Mouse (Mus musculus): ENCODE results near the gene Gpx1.

The Gpx1 gene

DNA sequence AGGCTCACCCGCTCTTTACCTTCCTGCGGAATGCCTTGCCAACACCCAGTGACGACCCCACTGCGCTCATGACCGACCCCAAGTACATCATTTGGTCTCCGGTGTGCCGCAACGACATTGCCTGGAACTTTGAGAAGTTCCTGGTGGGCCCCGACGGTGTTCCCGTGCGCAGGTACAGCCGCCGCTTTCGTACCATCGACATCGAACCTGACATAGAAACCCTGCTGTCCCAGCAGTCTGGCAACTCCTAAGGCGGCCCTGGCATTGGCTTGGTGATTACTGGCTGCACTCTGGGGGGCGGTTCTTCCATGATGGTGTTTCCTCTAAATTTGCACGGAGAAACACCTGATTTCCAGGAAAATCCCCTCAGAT lies 1.2 kb downstream of the Gpx1 start:
- DNase-seq (ENCODE audit: low spot score): peak; percentile 43

DNA sequence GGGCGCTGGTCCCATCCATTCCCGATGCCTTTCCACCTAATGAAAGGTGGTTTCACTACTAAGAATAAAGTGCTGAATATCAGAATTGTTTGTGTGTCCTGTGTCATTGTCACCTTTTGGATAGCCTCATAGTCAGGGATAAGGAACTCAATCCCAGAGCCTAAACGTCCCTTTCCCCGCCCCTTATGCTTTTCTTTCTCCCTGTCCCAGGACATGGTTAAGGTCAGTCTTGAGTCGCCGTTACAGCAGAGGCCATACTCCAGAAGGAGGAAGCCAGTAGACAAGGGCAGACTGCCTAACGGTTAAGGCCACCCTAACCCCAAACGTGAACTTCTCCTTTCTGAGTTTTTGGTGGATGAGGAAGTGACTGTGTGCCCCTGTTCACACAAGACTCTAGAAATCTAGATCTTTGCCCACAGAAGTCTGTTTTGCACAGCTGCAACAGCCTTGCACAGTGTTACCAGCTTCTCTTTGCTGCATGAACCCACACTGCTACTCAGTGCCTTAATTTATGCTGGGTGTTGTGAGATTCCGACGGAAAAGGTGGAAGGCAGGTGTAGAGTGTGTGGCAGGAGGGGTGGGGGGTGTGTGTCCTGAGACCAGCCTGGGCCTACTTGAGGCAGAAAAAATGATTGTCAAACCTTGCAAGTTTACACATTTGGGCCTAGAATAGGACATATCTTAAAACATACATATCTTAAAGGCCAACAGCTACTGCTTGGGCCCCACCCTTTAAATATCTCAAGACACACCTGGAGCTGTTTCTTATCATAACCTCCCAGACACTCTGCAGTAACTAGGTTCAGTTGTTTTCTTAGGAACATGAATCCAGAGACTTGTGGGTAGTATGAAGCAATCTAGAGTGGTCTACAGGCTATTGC lies 1.8 kb downstream of the Gpx1 start:
- peak; percentile 58 for DNase-seq (ENCODE audit: low spot score)

- no peak for DNase-seq (ENCODE audit: low spot score)
Measured at GRCm38 (mm10) chr9:108341139-108341475, 2.4 kb downstream of the Gpx1 start.

DNA sequence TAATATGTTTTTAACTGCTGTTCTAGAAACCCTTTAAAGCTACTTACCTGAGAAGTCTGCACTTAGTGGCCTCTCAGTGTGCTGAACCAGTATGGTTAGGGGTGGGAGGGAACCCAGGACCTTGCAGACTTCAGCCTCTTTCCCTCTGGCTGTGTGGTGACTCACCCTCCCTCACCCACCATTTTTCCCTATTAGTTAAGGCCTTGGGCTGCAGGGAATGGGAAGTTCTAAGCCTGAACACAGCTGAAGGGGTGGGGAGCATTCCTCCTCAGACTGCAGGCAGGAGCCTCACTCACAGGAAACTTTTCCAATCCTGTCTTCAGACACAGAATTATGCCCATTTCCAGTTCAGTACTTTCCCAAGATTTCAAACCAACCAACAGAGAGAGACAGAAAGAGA lies 3.1 kb downstream of the Gpx1 start:
- DNase-seq (ENCODE audit: low spot score): peak; percentile 82

DNA sequence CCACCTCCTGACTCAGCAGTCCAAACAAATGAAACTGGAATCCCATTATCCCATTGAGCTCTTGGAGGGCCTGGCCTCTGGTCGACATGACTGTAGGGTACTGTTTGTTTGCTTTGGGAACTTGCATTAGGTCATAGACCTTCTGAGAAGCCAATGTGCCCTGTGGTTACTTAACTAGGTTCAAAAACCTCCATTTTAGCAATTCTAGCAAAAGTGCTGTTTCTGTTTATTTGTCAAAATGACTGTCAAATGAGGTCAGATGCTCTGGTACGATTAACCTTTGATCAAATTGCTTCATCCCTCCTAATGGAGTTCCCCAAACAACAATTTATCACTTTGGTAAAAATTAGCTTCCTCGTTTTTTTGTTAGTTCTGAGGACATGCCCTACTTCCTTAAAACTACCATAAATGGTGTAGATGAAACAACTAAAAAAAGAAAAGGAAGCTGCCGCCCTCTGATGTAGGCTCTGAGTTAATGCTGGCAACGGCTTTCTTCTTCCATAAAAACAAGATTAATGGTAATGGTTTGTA lies 3.7 kb downstream of the Gpx1 start:
- DNase-seq (ENCODE audit: low spot score): peak; percentile 94

- peak; percentile 21 for DNase-seq (ENCODE audit: low spot score)
Measured at GRCm38 (mm10) chr9:108343331-108343730, 4.6 kb downstream of the Gpx1 start.

GRCm38 (mm10) chr9:108343835-108344234 lies 5.1 kb downstream of the Gpx1 start:
- no peak for DNase-seq (ENCODE audit: low spot score)

DNA sequence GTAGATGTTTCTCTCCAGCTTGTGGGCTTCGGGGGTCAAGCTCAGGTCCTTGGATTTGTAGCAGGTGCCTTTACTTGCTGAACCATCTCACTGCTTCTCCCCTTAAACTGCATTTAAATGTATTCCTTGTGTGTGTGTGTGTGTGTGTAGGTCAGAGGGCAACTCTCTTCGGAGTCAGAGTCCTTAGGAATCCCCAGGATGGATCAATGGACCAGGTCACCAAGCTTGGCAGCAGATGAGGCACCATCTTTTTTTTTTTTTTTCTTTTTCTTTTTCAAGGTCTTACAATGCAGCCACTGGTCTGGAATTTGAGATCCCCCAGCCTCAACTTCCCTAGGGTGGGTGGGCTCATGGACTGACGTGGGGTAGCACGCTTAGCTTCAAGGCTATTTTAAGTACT lies 5.8 kb downstream of the Gpx1 start:
- no peak for DNase-seq (ENCODE audit: low spot score)

GRCm38 (mm10) chr9:108347024-108347423 lies 8.3 kb downstream of the Gpx1 start:
- DNase-seq (ENCODE audit: low spot score): peak; percentile 63

DNA sequence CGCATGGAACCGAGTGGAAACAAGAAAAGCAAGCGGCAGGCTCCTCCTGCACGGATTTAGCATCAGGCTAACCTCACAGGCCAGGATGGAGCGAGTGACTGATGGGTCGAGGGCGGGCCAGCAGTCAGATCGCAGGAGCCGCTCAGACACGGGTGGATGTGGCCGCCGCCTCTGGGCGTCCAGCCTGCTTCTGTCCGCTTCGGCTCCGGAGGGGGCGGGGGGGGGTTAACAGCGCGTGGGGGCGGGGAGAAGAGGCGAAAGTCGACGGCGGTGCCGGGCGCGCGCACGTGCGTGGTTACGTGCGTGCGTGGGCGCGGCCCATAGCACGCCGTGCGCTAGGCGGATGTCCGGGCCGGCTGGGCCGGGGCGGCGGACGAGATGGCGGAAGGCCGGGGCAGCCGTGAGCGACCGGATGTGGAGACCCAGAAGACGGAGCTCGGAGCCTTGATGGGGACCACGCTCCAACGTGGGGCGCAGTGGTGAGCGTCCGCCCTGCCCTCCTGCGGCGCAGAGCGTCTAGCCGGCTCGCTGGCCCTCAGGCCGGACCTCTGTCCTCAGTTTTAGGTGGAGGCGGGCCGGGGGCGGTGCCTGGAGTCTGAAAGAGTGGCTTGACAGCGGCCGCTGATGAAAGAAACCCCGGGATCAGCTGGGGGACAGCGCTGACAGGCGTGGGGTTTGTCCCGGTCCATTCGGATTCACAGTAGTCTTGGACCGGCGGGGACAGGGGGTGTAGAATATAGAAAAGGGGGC lies 9.0 kb downstream of the Gpx1 start, which contains the start of gene Usp4:
Gene Usp4 (plus strand): TSS at position 314 of the 750 bp plus-strand sequence.
- DNase-seq (ENCODE audit: low spot score): peak; percentile 89

DNA sequence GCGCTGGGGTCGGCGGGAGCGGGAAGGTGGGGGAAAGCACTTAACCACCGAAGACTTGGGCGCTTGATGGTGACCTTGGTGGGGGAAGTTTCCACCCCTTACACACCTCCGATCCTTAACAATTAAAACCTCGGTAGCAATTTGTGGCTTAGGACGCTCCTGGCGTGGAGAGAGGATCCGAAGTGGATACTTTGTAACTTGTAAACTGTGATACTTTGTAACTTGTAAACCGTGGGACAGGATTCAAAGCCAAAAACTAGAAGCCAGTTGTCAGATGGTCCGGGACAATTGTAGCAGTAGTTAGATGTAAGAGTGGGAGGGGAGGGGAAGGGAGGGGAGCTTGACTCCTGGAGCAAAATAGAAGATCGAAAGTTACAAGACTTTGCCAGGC lies 9.6 kb downstream of the Gpx1 start:
- DNase-seq (ENCODE audit: low spot score): peak; percentile 23

DNA sequence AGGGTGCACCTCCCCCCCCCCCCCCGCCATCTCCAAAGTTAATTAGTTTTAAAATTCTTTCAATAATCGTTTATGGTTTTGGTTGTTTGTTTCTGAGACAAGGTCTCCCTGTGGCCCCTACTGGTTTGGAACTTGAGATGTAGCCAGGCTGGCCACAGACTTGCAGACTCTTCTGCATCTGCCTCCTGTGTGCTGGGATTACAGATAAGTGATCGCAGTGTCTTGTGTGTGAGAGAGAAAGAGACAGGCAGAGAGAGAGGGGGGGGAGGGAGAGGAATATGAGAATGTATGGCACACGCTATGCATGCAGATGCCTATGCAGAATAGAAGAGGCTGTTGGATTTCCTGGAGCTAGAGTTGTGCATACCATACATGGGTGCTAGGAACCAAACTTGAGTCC lies 11.0 kb downstream of the Gpx1 start:
- DNase-seq (ENCODE audit: low spot score): no peak

DNA sequence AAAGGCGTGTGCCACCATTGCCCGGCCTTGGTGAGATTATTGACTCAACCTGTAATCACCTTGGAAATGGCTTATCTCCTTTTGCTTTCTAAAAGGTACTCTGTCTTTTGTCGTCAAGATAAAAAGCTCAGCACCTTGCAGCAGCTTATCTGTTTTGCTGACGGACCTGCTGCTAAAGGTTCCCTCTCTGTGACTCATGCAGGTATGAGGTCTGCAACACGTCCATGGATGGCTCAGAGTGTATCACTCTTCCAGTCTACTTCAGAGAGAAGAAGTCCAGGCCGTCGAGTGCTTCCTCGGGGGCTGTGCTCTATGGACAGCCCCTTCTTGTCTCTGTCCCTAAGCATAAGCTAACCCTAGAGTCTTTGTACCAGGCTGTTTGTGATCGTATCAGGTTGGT lies 39.5 kb downstream of the Gpx1 start:
- no peak for DNase-seq (ENCODE audit: low spot score)

DNA sequence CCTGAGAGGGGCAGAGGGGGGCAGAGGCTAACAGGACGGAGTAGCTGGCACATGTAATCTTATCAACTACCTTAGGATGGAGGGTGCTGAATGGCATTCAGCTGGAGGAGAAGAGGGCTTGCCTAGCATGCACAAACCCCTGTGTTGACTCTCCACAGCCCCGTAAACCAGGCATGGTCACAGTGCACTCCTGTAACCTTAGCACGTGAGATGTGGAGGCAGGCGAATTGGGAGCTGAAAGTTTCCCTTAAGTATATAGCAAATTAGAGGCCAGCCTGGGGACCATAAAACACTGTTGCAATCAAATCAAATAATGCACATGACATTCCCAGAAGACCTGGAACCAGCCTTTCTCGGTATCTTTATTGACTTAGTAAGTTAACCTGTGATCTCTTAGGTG lies 40.0 kb downstream of the Gpx1 start:
- DNase-seq (ENCODE audit: low spot score): no peak

GRCm38 (mm10) chr9:108379294-108379693 lies 40.6 kb downstream of the Gpx1 start:
- peak; percentile 10 for DNase-seq (ENCODE audit: low spot score)

DNA sequence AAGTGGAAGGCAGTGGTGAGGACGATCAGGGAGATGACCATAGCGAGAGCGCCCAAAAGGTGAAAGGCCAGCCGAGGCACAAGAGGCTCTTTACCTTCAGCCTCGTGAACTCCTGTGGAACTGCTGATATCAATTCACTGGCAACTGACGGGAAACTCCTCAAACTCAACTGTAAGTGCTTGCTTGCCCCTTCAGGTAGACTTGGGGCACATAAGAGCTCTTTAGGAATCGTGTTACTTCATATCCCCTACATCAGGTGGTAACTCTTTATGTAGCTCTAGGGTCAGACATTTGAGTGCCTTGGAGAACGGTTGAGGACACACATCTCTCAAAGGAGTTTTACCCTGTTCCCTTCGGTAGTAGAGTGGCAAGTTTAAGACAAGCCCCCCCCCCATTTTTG lies 42.7 kb downstream of the Gpx1 start:
- DNase-seq (ENCODE audit: low spot score): no peak

- peak; percentile 14 for DNase-seq (ENCODE audit: low spot score)
Measured at GRCm38 (mm10) chr9:108385006-108385405, 46.3 kb downstream of the Gpx1 start.

DNA sequence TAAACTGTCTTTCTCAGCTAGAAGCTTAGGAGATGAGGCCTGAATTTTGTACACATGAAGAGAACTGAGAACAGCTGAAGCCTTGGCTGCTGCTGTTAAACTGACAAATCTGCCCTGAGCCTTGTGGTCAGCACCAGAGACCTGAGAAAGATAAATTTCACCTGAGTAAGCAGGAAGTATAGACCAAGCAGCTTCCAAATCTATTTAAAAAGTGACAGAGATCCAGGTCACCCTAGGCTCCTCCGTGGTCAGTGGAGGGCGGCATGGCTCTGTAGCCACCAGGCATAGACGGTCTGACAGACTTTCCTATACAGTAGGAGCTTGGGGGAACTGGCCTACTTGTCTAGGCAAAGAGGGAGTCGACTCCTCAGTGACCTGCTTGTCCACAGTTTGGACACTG lies 48.1 kb downstream of the Gpx1 start:
- DNase-seq (ENCODE audit: low spot score): no peak

- no peak for DNase-seq (ENCODE audit: low spot score)
Measured at GRCm38 (mm10) chr9:108388601-108389000, 49.9 kb downstream of the Gpx1 start.

- no peak for DNase-seq (ENCODE audit: low spot score)
Measured at GRCm38 (mm10) chr9:108389220-108389619, 50.5 kb downstream of the Gpx1 start.
